Mouse (Mus musculus): ENCODE results near the gene Pak4.
"Not testable (repeated sequence)": the region's sequence is repeated elsewhere in the genome, so short reads cannot be mapped to it uniquely, and the experiment has no call there.

- not testable (repeated sequence) for TF ChIP-seq CTCF (IDR thresholded peaks at IDR 0.05; ENCODE audit: control insufficient read depth, insufficient read depth, low read length); POLR2A (IDR thresholded peaks at IDR 0.05; ENCODE audit: borderline replicate concordance, control insufficient read depth, low read depth, low read length)
These were observed 75.4 kb downstream of the Pak4 start, which contains the start of gene Ifnl3 for GRCm38 (mm10) chr7:28522536-28522935.

Data from bone marrow, adult 2 months (tissue).